Mouse (Mus musculus): ENCODE data around the gene Il13.

The Il13 gene

GRCm38 (mm10) chr11:53632122-53632733, 2.3 kb downstream of the Il13 start:
- no peak for DNase-seq (ENCODE audit: low spot score)

GRCm38 (mm10) chr11:53627859-53628258, 6.6 kb downstream of the Il13 start:
- peak; percentile 62 for DNase-seq (ENCODE audit: low spot score)

- no peak for DNase-seq (ENCODE audit: low spot score)
Observed at GRCm38 (mm10) chr11:53626802-53627373, 7.6 kb downstream of the Il13 start.

DNA sequence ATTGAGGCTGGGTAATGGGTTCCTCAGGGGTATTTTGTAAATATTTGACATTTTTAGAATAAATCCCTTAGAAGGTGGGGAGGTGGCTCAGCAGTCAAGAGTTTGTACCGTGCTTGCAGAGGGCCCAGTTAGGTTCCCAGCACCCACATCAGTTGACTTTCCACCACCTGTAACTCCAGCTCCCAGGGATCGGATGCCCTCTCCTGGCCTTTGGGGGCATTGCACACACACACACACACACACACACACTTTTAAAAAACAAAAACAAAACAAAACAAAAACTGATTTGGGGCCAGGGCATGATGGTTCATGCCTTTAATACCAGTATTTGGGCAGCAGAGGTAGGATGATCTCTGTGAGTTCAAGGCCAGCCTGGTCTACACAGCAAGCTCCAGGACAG, 10.4 kb downstream of the Il13 start:
- DNase-seq (ENCODE audit: low spot score), result no peak

GRCm38 (mm10) chr11:53623573-53623972, 10.9 kb downstream of the Il13 start:
- no peak for DNase-seq (ENCODE audit: low spot score)

- DNase-seq (ENCODE audit: low spot score), result no peak
Observed at GRCm38 (mm10) chr11:53622440-53622806, 12.1 kb downstream of the Il13 start.

DNA sequence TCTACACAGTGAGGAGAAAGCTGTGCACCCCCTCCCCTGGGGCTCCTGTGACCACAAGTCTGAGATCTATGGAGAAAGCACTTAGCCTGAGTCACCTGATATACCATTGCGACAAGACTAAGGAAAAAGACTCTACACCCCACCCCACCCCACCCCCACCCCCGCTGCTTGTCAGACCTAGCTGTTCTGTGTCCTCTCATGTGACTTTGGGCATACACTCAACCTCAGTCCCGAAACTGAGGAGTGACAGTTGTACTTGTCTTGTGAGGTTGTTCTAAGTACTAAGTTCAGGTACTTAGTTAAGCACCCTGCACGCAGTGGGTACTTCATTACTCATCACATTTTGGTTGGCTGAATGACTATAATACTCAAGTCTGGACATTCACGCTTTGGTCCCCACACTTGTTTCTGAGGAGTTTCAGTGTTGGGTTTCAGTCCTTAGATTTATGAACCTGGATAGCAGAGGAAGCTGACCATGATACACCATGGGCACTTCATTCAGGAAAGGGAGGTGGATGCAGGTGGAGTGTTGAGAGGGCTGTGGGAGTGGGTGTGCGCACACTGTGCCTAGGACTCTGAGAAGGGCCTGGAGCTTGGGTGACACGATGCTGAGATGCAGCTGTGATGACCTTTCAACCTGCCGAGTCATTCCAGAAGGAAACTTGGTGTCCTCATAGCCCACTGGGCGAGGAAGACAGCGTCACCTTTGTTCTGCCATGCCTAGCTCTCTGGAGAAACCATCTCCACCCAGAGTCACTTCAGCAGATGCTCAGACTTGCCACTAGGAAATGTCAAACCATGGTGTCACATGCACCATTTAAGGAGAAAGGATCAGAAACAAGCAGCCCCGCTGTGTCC, 12.7 kb downstream of the Il13 start:
- DNase-seq (ENCODE audit: low spot score), result no peak

DNA sequence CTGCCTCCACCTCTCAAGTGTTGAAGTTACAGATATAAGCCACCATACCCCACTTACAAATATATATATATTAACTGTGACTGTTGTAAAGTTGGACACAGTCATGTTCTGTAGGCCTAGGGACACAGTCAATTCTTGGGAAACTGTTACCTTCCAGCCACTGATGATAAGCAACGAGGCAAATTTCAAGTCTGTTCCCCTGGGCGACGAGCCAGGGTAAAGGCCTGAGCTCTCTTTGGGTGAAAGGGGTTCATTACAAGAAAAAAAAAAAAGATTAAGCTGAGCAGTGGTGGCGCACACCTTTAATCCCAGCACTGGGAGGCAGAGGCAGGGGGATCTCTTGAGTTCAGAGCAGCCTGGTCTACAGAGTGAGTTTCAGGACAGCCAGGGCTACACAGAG, 14.4 kb downstream of the Il13 start:
- no peak for DNase-seq (ENCODE audit: low spot score)

GRCm38 (mm10) chr11:53619428-53619827, 15.1 kb downstream of the Il13 start:
- no peak for DNase-seq (ENCODE audit: low spot score)

- no peak for DNase-seq (ENCODE audit: low spot score)
Observed at GRCm38 (mm10) chr11:53618619-53619198, 15.8 kb downstream of the Il13 start, which contains the start of gene Il4. Il4 (minus strand) TSS chr11:53618669.

DNA sequence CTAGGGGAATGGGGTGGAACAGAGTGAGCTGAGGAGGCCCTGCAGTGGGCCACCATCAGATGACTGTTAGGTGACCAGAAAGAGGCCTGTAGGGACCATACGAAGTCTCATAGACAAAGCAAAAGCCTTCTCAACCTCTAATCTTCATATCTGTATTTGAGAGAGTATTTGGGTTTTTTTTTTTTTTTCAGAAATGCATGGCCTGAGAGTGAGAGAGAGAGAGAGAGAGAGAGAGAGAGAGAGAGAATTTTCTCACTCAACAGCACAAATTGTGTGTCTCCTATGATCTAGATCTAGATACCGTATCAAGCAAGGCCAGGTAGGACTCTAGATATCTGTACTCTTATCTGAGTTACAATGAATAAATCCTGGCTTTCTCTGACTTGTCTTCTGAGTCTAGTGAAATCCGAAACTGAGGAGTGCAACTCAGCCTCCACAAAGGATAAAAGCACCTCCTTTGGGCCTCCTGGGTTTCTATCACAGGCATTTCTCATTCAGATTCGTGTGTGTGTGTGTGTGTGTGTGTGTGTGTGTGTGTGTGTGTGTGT, 16.9 kb downstream of the Il13 start:
- no peak for DNase-seq (ENCODE audit: low spot score)

- no peak for DNase-seq (ENCODE audit: low spot score)
Observed at GRCm38 (mm10) chr11:53616748-53617558, 17.5 kb downstream of the Il13 start.

- DNase-seq (ENCODE audit: low spot score), result no peak
Observed at GRCm38 (mm10) chr11:53615575-53615974, 18.9 kb downstream of the Il13 start.

DNA sequence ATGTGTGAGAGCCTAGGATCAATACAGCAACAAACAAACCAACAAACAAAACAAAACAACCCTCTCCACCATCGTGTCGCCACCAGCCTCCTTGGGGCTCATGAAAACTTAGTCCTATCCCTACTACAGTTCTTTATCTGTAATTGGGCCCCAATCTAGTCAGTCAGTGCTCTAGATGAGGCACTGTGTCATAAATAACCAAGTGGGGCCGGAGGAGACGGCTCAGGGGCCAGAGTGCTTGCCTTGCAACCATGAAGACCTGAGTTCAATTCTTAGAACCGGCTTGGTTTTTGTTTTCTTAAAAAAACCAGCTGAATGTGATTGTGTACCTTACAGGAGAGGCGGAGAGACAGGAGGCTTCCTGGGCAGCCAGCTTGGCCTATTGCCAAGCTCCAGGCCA, 19.3 kb downstream of the Il13 start:
- DNase-seq (ENCODE audit: low spot score), result no peak

GRCm38 (mm10) chr11:53609672-53610071, 24.8 kb downstream of the Il13 start:
- no peak for DNase-seq (ENCODE audit: low spot score)

DNA sequence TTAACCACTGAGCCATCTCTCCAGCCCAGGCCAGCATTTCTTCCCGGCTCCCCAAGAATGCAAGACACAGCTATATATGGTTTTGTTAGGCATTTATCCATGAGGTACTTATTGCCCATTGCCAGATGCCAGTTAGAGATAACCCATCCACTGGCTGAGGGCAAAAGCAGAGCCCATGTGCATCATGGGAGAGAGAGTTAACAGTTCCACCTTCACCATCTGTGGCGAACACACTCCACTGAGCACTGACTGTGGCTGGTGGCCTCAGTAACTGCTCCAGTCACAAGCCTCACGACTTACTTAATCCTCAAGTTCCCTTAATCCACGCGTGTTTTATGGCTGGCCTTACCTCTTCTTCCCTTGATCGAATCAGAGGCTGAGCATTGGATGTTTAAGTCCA, 25.3 kb downstream of the Il13 start:
- no peak for DNase-seq (ENCODE audit: low spot score)

DNA sequence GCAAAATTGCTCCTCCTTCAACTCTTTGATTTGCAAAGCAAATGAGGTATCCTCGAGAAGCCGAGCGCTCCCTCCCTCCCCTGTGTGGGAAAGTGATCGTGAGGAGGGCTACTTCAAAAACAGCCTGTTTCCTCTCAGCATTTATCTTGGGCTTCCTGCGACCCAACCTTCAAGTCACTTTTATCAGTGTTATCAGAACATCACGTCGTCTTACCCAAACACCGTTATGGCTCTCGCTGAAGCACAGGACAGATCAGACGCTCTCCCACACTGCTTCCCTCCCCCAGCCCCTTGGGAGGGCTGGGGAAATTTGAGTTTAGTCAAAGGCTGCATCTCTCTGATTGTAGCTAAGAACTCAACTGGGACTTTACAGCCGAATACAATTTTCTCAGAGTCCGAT, 28.9 kb downstream of the Il13 start:
- DNase-seq (ENCODE audit: low spot score), result no peak

- no peak for DNase-seq (ENCODE audit: low spot score)
Observed at GRCm38 (mm10) chr11:53604983-53605382, 29.5 kb downstream of the Il13 start.

- DNase-seq (ENCODE audit: low spot score), result no peak
Observed at GRCm38 (mm10) chr11:53591116-53591515, 43.4 kb downstream of the Il13 start.

DNA sequence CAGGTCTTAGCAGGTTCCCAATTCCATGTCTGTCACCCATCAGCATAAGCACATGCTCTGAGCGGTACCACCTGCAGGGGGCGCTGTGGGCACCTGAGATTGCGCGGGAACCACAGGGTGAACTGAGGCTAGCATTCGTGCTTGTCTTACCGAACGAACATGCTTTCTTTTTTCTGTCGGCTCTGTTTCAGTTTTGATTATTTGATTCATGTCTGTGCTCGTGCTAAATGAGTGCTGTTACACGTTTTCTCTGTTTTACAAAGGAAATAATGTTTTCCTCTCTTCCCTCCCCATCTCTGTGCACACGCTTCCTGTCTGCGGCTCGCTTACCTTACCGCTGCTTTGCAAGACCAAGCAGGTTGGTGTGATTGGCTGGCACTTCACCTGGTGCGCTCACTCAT, 44.1 kb downstream of the Il13 start:
- DNase-seq (ENCODE audit: low spot score), result no peak

DNA sequence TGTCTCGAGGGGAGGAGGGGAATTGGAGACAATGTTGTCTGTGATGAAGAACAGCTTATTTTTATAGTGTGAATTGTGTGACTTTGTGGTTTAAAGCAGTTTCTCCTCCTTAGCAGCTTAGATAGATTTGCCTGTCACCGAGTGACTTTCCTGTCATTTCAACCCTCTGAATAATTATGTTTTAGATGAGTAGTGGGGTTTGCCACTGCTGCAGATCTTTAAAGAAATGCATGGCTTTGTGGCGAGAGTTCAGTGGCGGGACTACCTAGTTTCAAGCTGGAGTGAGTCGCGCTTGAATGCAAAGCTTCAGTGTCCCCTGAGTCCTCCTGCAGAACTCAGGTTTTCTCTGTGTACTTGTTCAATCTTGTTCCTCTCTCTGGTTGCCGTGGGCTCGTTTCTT, 46.2 kb downstream of the Il13 start:
- no peak for DNase-seq (ENCODE audit: low spot score)

DNA sequence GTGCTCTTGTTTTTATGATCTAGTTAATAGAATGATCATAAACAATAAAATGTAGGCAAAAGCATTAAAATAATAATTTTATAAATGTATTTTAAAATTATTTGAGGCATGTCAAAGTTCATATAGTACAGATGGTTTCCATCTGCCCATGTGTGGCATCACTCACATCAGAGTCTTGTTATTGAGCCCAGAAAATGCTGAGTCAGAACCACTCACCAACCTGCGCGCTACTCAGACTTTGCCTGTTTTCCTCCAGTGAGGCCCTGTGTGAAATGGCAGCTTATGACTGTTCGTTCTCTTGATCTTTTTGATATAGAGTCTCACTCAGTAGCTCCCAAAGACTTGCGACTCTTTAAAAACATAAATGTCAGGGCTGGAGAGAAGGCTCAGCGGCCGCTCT, 49.0 kb downstream of the Il13 start:
- no peak for DNase-seq (ENCODE audit: low spot score)
